Mouse (Mus musculus) hindbrain, embryonic 13.5 days (tissue): ENCODE data around the gene Styx. TPM values are rescaled to one million over a fixed set of nuclear protein-coding genes. Genes with fewer than 3 reads are reported as not detected.

Experiments
- ATAC-seq: fragments of 200-750 bp; cut with Nextera tagmentation; 2 replicates; pipeline ENCODE4 v1.8.0; 2017; ENCODE audit warnings: moderate TSS enrichment; ENCODE audit not compliant: low FRiP score
- H3K27ac ChIP-seq: fragments of 300-500 bp; sonication (generic); 2 replicates; pipeline ENCODE4 v1.5.1; 2015; ENCODE audit warnings: inconsistent platforms, mild to moderate bottlenecking, moderate library complexity
- H3K27me3 ChIP-seq: fragments of 300-500 bp; sonication (generic); 2 replicates; pipeline ENCODE4 v1.6.1; 2015; ENCODE audit warnings: mild to moderate bottlenecking, inconsistent platforms
- H3K36me3 ChIP-seq: fragments of 300-500 bp; sonication (generic); 2 replicates; pipeline ENCODE4 v1.6.1; 2015; ENCODE audit warnings: mild to moderate bottlenecking, inconsistent platforms
- H3K4me1 ChIP-seq: fragments of 300-500 bp; sonication (generic); replicated peaks from 2 replicates; pipeline ENCODE4 v1.6.1; 2015; ENCODE audit warnings: inconsistent platforms
- H3K4me2 ChIP-seq: fragments of 300-500 bp; sonication (generic); 2 replicates; pipeline ENCODE4 v1.6.1; 2015; ENCODE audit warnings: inconsistent platforms, mild to moderate bottlenecking, moderate library complexity
- H3K4me3 ChIP-seq: fragments of 300-500 bp; sonication (generic); 2 replicates; pipeline ENCODE4 v1.5.1; 2015; ENCODE audit warnings: mild to moderate bottlenecking, inconsistent platforms
- H3K9ac ChIP-seq: fragments of 300-500 bp; sonication (generic); 2 replicates; pipeline ENCODE4 v1.6.1; 2015; ENCODE audit warnings: mild to moderate bottlenecking, inconsistent platforms
- H3K9me3 ChIP-seq: fragments of 300-500 bp; sonication (generic); 2 replicates; pipeline ENCODE4 v1.6.1; 2016; ENCODE audit warnings: inconsistent platforms
- WGBS: fragments of 180-500 bp; shearing (Covaris S2); methylation state at CpG from one replicate; pipeline ENCODE4 v1.1.7; 2015; 5-methylcytosine and 5-hydroxymethylcytosine counted together
- polyA plus RNA-seq: library from polyadenylated mRNA; unstranded; fragments of >200 nt; fragmentation: Nextera tagmentation; extraction: Ambion mirVana; gene quantifications from 2 replicates; pipeline ENCODE4 v1.2.1, GENCODE M21; 2015

Gene Styx
- 58.1 and 60.5 TPM in 2 replicates for polyA plus RNA-seq

DNA sequence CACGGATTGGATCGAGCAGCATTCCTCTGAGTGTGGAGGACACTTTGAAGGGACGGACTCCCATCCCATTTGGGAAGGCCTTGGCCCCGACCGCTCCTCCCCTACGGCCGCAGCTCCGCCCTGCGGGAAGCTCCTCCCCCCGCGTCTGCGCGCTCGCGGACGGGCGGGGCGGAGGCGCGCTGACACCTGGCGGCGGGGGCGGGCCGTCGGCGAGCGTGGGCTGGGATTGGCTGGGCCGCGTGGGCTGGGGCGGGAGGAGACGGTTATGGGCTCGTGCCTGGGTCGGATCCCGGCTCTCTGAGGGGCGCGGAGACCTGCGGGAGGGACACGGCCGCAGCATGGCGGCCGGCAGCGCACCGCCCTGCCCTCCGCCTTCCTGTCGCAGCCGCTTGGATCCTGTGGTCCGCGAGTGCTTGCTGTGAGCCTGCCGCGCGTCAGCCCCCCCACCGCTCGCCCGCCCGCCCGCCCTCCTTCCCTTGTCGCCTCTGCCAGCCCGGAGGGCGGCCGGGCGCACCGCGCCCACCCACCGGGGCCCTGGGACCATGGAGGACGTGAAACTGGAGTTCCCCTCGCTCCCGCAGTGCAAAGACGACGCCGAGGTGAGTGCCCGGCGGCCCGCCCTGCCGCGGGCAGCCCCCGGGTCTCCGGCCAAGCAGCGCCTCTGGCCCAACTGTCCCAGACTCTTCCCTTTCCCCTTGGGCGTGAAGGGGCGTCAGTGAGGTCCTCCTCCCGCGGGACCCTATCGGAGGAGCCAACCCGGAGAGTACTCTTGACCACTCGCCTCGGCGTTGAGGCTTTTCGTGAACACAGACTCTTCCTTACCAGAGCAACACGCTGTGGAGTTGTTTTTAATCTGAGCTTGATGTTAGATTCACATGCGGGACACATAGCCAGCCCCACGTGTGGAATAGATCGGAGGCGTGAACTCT lies at the start of gene Styx:
Gene Styx (plus strand): TSS at position 163 of the 929 bp plus-strand sequence.
- H3K27me3 ChIP-seq, result no peaks in the 10 kb centered on the region
- under 1% methylated on average over 58 of the region's 93 CpGs for WGBS
- H3K36me3 ChIP-seq, result peaks cover 22% of the 10 kb centered on the region
- peak within 1 kb of the TSS; percentile 82 for H3K27ac ChIP-seq
- peak within 1 kb of the TSS; percentile 68 for H3K4me2 ChIP-seq
- peaks cover 13% of the 10 kb centered on the region for H3K4me1 ChIP-seq
- peak within 1 kb of the TSS; percentile 82 for H3K9ac ChIP-seq
- ATAC-seq, result peak; percentile 98
- peak within 1 kb of the TSS; percentile 80 for H3K4me3 ChIP-seq
- no peaks in the 10 kb centered on the region for H3K9me3 ChIP-seq

DNA sequence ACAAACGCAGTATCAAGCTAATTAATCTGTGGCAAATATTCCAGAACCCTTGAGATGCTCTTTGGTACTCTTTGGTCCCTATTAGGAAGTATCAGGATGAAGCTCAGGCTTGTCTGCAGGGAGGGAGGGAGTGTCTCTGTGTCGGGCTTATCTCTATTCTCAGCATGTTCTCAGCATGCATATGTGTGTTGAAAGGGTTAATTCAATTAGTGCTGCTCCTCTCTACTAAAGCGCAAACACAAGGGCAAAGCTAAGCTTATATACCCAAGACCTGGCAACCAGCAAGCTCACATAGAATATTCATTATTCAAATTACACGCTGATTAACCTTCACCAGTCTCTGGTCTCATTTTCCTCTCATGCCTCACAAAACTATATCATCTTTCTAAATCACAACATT lies 47.0 kb upstream of the Styx start:
- Histone ChIP-seq H3K9ac (no peak overlapping the region), H3K4me3 (no peak overlapping the region), H3K4me1 (no peaks in the 10 kb centered on the region), H3K27ac (no peak overlapping the region), H3K9me3 (no peaks in the 10 kb centered on the region), H3K4me2 (no peak overlapping the region), H3K27me3 (no peaks in the 10 kb centered on the region), H3K36me3 (peaks cover 45% of the 10 kb centered on the region)
- 36% methylated on average over 4 of the region's 4 CpGs for WGBS
- ATAC-seq, result peak; percentile 66

DNA sequence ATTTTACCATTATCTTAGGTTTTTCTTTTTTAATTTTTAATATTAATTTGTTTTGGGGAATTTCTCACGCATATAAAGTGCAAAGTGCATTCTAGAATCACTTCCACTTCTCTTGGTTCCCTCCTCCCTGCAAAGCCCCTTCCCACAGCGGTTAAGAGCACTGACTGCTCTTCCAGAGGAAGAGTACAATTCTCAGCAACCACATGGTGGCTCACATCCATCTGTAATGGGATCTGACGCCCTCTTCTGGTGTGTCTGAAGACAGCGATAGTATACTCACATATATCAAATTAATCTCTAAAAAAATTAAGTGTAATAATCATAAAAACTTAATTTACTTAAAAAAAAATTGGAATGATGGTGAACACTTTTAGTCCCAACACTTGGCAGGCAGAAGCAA lies 46.5 kb upstream of the Styx start:
- WGBS, result 53% methylated on average over 4 of the region's 4 CpGs

DNA sequence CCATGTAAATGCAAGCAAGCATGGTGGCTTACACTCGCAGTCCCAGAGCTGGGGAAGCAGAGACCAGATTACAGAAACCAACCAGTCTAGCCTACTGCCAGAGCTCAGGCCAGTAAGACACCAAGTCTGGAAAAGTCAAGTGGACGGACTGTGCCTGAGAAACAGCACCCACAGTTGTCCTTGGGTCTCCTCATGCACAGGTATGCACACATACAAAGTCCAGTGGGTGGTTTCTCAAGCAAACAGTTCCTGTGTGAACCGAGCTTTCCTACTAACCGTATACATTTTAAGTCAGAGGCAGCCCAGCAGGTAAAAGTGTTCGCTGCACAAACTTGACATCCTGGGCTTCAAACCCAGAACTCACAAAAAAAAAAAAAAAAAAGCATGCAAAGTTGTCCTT lies 45.0 kb upstream of the Styx start:
- 94% methylated on average over 5 of the region's 5 CpGs for WGBS
- Histone ChIP-seq H3K27ac (no peak overlapping the region), H3K4me3 (no peak overlapping the region), H3K36me3 (peaks cover 27% of the 10 kb centered on the region), H3K27me3 (no peaks in the 10 kb centered on the region), H3K4me2 (no peak overlapping the region), H3K9me3 (no peaks in the 10 kb centered on the region), H3K4me1 (no peaks in the 10 kb centered on the region), H3K9ac (no peak overlapping the region)
- no peak for ATAC-seq

More for the DNA sequence above, 46.5 kb upstream of the Styx start:
- Histone ChIP-seq H3K9ac (no peak overlapping the region), H3K4me1 (no peaks in the 10 kb centered on the region), H3K9me3 (no peaks in the 10 kb centered on the region), H3K4me2 (no peak overlapping the region), H3K4me3 (no peak overlapping the region), H3K36me3 (peaks cover 40% of the 10 kb centered on the region), H3K27ac (no peak overlapping the region), H3K27me3 (no peaks in the 10 kb centered on the region)
- ATAC-seq, result no peak

DNA sequence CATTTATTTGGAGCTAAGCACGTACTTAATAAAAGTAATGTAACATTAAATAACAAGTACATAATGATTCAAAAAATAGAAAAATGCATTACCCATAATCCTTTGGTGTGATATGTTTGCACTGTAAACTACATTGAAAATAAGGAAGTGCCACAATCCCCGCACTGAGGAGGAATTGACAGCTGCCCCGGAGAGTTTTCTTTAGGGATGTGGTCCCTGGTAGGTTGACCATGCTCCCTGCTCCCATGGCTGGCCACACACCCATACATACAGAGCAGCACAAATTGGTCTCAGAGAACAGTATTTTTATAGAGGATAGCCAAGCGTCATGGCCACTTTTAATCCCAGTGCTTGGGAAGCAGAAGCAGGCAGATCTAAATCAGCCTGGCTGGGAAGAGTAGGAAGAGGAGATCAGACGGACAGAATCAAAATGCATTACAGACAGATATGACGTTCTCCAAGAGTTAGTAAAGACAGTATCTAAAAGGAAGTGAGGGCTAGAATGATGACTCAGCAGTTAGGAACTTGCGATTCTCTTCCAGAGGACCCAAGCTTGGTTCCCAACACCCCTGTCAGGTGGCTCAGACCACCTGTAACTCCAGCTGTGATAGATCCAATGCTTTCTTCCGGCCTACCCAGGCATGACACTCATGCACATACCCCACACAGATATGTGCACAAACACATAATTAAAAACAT lies 43.1 kb upstream of the Styx start:
- Histone ChIP-seq H3K4me3 (no peak overlapping the region), H3K27me3 (no peaks in the 10 kb centered on the region), H3K4me1 (no peaks in the 10 kb centered on the region; the same call in 1 of the 2 replicates), H3K9ac (no peak overlapping the region), H3K36me3 (peaks cover 10% of the 10 kb centered on the region), H3K9me3 (no peaks in the 10 kb centered on the region), H3K4me2 (no peak overlapping the region), H3K27ac (no peak overlapping the region)
- WGBS, result 93% methylated on average over 8 of the region's 8 CpGs
- no peak for ATAC-seq

DNA sequence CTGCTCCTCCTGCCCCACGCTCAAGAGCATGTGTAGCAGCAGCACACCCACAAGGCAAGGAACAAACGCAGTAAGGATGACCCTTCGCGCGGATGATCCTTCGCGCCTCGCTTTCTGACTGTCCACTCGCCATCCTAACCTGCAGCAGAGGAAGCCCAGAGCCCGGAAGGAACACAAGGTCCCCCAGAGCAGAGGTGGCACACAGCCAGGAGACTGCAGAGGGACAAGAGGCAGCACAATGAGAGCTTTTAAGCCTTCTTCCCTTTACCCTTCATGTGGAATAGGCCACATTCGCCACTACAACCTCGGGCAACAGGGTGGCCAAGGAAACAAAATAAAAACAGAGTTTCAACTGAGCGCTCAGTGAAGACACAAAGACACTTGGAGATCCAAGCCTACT lies 41.2 kb upstream of the Styx start:
- Histone ChIP-seq H3K27ac (no peak overlapping the region), H3K9ac (no peak overlapping the region), H3K4me3 (no peak overlapping the region), H3K4me1 (no peaks in the 10 kb centered on the region; the same call in 1 of the 2 replicates), H3K9me3 (no peaks in the 10 kb centered on the region), H3K4me2 (no peak overlapping the region), H3K36me3 (peaks cover 6% of the 10 kb centered on the region), H3K27me3 (no peaks in the 10 kb centered on the region)
- 88% methylated on average over 13 of the region's 13 CpGs for WGBS
- no peak for ATAC-seq

DNA sequence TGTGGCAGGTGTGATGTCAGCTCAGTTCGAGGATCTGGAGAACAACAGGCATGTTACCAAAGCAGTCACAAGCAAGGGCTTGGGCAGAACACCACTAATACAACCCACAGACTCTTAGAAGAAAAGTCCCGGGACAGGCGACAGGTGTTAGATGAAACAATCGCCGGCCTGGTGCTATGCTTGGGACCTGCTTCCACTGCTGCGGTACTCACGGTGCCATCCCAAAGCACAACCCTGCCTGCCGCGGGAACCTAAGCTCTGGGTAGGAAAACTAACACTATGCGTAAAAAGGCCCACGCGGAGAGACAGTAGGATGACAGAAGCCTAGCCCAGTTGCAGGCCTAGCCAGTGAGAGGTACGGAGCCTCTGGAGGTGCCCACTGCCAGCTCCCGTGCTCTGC lies 40.8 kb upstream of the Styx start:
- H3K27ac ChIP-seq, result no peak overlapping the region
- no peaks in the 10 kb centered on the region; the same call in 1 of the 2 replicates for H3K4me1 ChIP-seq
- ATAC-seq, result no peak
- 92% methylated on average over 14 of the region's 14 CpGs for WGBS
- no peak overlapping the region for H3K4me2 ChIP-seq
- no peaks in the 10 kb centered on the region for H3K9me3 ChIP-seq
- H3K27me3 ChIP-seq, result no peaks in the 10 kb centered on the region
- no peak overlapping the region for H3K9ac ChIP-seq
- peaks cover 3% of the 10 kb centered on the region for H3K36me3 ChIP-seq
- no peak overlapping the region for H3K4me3 ChIP-seq

DNA sequence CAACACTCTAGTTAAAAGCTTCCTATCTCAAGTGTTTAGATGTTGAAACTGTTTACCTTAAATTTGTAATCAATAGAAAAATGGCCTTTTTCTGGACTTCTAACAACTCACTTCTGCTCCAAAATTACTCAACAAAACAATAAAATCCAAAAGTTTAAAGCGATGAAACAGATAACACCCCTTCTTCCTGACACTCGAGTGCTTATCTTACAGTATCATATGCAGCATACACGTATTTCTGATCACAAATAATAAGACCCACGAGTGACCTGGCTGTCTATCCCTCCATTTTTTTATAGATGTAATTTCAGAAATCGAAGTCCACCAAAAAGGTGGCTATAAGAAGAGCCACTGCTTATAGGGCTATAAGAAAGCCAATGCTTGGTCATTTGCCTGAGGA lies 34.0 kb upstream of the Styx start:
- Histone ChIP-seq H3K4me3 (peak overlapping the region; percentile 90), H3K4me2 (peak overlapping the region; percentile 64), H3K4me1 (peaks cover 23% of the 10 kb centered on the region), H3K27me3 (no peaks in the 10 kb centered on the region), H3K36me3 (no peaks in the 10 kb centered on the region), H3K9me3 (no peaks in the 10 kb centered on the region), H3K9ac (peak overlapping the region; percentile 95), H3K27ac (no peak overlapping the region)
- no peak for ATAC-seq
- 75% methylated on average over 5 of the region's 5 CpGs for WGBS

DNA sequence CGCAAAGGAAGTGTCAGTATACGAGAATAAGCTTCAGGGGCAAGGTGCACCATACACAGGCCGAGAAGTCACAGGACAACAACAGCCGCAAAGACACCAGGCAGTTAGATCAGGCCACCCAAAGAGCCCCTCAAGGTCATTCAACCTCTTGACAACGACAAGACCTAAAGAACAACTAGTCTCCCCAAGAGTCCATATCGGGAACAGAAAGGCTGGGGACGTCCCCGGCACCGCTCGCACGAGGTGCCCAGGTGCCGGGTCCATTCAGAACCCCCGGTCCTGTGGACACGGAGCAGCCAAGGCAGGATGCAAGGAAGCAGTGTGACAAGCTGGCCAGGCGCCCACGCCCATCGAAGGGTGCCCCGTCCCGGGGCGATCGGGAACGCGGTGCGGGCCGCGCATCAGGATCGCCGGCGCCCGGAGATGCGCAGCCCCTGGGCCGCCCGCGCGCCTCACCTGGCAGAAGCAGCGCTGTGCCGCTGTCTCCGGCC lies 32.9 kb upstream of the Styx start:
- H3K9me3 ChIP-seq, result no peaks in the 10 kb centered on the region
- WGBS, result under 1% methylated on average over 38 of the region's 38 CpGs
- H3K36me3 ChIP-seq, result no peaks in the 10 kb centered on the region
- H3K9ac ChIP-seq, result peak overlapping the region; percentile 95
- H3K4me1 ChIP-seq, result peaks cover 23% of the 10 kb centered on the region
- H3K27ac ChIP-seq, result peak overlapping the region; percentile 93
- no peak; the same call in 1 of the 2 replicates for ATAC-seq
- H3K4me2 ChIP-seq, result peak overlapping the region; percentile 64
- H3K4me3 ChIP-seq, result peak overlapping the region; percentile 90
- H3K27me3 ChIP-seq, result no peaks in the 10 kb centered on the region

DNA sequence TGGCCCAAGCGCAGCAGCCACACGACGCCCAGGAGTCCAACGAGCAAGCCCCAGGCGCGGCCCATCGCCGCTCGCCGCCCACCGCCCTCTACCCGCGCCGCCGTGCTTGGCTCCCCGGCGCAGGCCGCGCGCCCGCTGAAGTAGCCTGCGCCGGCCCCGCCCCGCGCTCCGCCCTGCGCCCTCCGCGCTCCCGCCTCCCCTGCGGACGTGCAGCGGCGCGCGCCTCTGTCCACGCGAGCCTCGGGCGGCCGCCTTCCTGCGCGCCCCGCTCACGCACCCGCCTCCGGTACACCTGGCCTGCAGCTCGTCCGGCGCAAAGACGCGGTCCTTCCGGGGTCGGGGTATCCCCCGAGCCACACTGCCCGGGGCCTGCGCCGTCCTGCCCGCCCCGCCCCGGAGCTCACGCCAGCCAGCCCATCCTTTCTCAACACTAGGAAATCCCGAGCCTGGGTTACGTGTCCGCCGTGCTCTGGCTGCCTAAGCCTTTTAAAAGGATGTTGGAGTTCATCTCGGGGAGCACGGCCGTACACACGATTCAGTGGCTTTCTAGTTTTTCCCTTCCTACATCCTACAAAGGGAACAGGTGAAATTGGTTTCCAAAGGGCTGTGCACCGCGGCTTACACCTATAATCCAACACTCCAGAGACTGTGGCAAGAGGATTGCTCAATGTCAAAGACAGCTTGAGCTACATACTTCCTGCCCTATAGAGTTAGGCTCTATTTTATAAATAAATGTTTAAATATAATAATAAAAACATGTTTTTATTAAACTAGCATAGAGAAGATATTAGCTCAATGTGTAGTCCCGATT lies 32.3 kb upstream of the Styx start, which contains the start of gene Ero1l:
Gene Ero1l (minus strand): TSS at position 346 of the 811 bp plus-strand sequence.
- H3K9me3 ChIP-seq, result no peaks in the 10 kb centered on the region
- peak within 1 kb of the TSS; percentile 90 for H3K4me3 ChIP-seq
- 3% methylated on average over 48 of the region's 74 CpGs for WGBS
- no peaks in the 10 kb centered on the region for H3K36me3 ChIP-seq
- H3K4me1 ChIP-seq, result peaks cover 23% of the 10 kb centered on the region
- peak within 1 kb of the TSS; percentile 64 for H3K4me2 ChIP-seq
- peak within 1 kb of the TSS; percentile 95 for H3K9ac ChIP-seq
- H3K27ac ChIP-seq, result peak within 1 kb of the TSS; percentile 93
- ATAC-seq, result peak; percentile 96
- H3K27me3 ChIP-seq, result no peaks in the 10 kb centered on the region

DNA sequence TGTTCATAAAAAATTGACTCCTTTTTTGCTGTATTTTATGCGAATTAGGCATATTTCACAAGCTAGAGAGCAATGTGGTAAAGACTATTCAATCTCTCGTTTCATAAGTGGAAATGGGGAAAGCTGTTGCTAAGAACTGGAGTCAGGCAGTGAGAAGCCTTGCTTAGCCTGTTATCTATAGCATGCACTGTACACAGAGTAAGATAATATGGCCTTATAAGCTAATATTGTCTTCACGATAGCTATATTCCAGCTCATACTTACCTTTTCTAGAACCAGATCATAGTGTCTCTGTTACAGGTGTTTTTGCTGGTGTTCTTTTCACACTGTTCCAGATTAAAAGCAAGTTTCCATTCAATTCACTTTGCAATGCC lies 31.7 kb upstream of the Styx start:
- 0 out of 2 replicates have a peak overlapping the region, but pooled peaks have one; percentile 90 for H3K4me3 ChIP-seq
- ATAC-seq, result no peak
- WGBS, result 73% methylated on average over 3 of the region's 3 CpGs

More for the DNA sequence above, 31.7 kb upstream of the Styx start:
- Histone ChIP-seq H3K9ac (no peak overlapping the region), H3K9me3 (no peaks in the 10 kb centered on the region), H3K4me1 (peaks cover 23% of the 10 kb centered on the region), H3K36me3 (no peaks in the 10 kb centered on the region), H3K4me2 (peak overlapping the region; percentile 64), H3K27me3 (no peaks in the 10 kb centered on the region), H3K27ac (no peak overlapping the region)
